Mouse (Mus musculus): ENCODE data around the gene Lancl3. TPM values are rescaled to one million over a fixed set of nuclear protein-coding genes. Genes with fewer than 3 reads are reported as not detected.
"Not testable (repeated sequence)": the region's sequence is repeated elsewhere in the genome, so short reads cannot be mapped to it uniquely, and the experiment has no call there.

The Lancl3 gene
- polyA plus RNA-seq, 1 experiment from 2014 or later = 5.3 TPM

- Histone ChIP-seq H3K27me3 (ENCODE audit: control insufficient read depth, insufficient read depth, low read length) (no peaks in the 10 kb centered on the region), H3K4me3 (replicated peaks; ENCODE audit: low read depth, low read length) (peak within 1 kb of the TSS; percentile 50), H3K4me2 (ENCODE audit: low read length) (peak within 1 kb of the TSS; percentile 53), H3K9ac (replicated peaks; ENCODE audit: low read length) (peak within 1 kb of the TSS; percentile 57), H3K4me1 (ENCODE audit: control insufficient read depth, insufficient read depth, low read length) (no peaks in the 10 kb centered on the region), H3K36me3 (ENCODE audit: control insufficient read depth, insufficient read depth, low read length) (no peaks in the 10 kb centered on the region), H3K9me3 (ENCODE audit: control insufficient read depth, low read length) (no peaks in the 10 kb centered on the region), H3K27ac (replicated peaks; ENCODE audit: low read depth, low read length) (peak within 1 kb of the TSS; percentile 55)
- ATAC-seq (ENCODE audit: low FRiP score, low TSS enrichment) = peak; percentile 90
- peak; percentile 74 for DNase-seq
- 21% methylated on average over 77 of the region's 94 CpGs for WGBS
Observed at GRCm38 (mm10) chrX:9272460-9273361, 73.0 kb downstream of the Lancl3 start, which contains the start of gene Xk. Gene Xk, plus strand, starts transcription at chrX:9272756.

DNA sequence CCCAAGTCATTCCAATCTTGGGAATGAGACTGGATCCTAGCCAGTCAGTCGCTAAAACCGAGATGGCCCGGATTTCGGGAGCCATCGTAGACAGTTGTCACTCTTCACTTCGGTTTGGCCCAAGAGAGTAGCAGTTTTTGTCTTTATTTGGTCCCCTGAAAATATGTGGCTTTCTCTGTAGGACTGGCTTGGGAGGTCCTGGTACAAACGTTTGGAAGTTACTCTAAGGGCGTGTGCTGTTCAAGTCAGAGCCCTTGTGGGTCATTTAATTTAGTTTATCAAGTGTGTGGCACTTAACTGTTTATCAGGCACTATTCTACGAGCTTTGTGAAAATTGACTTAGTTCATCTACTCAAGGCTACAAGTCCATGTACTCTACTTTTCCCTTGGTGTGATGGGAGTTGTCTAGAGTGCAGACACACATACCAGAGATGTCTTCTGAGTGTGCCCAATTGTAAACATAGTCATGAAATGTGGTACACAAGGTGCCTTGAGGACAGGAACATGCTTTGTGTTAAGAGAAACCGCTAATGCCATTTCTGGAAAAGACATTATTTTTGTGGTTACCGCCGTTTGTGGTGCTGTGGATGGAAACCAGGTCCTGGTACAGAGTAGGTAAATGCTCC, 73.8 kb downstream of the Lancl3 start:
- Histone ChIP-seq H3K9me3 (ENCODE audit: control insufficient read depth, low read length) (no peaks in the 10 kb centered on the region), H3K4me2 (ENCODE audit: low read length) (peak overlapping the region; percentile 53), H3K36me3 (ENCODE audit: control insufficient read depth, insufficient read depth, low read length) (no peaks in the 10 kb centered on the region), H3K4me3 (replicated peaks; ENCODE audit: low read depth, low read length) (peak overlapping the region; percentile 50), H3K4me1 (ENCODE audit: control insufficient read depth, insufficient read depth, low read length) (no peaks in the 10 kb centered on the region), H3K27ac (replicated peaks; ENCODE audit: low read depth, low read length) (no peak overlapping the region), H3K9ac (replicated peaks; ENCODE audit: low read length) (peak overlapping the region; percentile 57; the same call in 1 of the 2 replicates), H3K27me3 (ENCODE audit: control insufficient read depth, insufficient read depth, low read length) (no peaks in the 10 kb centered on the region)
- ATAC-seq (ENCODE audit: low FRiP score, low TSS enrichment) (no peak), DNase-seq (peak; percentile 8)
- WGBS = 61% methylated on average over 12 of the region's 12 CpGs

GRCm38 (mm10) chrX:9274321-9274720, 74.6 kb downstream of the Lancl3 start:
- H3K4me2 ChIP-seq (ENCODE audit: low read length) = no peak overlapping the region
- no peaks in the 10 kb centered on the region for H3K9me3 ChIP-seq (ENCODE audit: control insufficient read depth, low read length)
- 84% methylated on average over 8 of the region's 8 CpGs for WGBS
- H3K27me3 ChIP-seq (ENCODE audit: control insufficient read depth, insufficient read depth, low read length) = no peaks in the 10 kb centered on the region
- ATAC-seq (ENCODE audit: low FRiP score, low TSS enrichment) (no peak), DNase-seq (no peak)
- H3K36me3 ChIP-seq (ENCODE audit: control insufficient read depth, insufficient read depth, low read length) = no peaks in the 10 kb centered on the region
- H3K4me1 ChIP-seq (ENCODE audit: control insufficient read depth, insufficient read depth, low read length) = no peaks in the 10 kb centered on the region
- H3K27ac ChIP-seq (replicated peaks; ENCODE audit: low read depth, low read length) = no peak overlapping the region
- H3K9ac ChIP-seq (replicated peaks; ENCODE audit: low read length) = no peak overlapping the region
- no peak overlapping the region for H3K4me3 ChIP-seq (replicated peaks; ENCODE audit: low read depth, low read length)

- no CpG with 5 or more reads among the region's 1 CpGs for WGBS
- not testable (repeated sequence) for H3K27me3 ChIP-seq (ENCODE audit: control insufficient read depth, insufficient read depth, low read length)
Observed at GRCm38 (mm10) chrX:9283464-9283863, 83.8 kb downstream of the Lancl3 start, which contains the start of gene H2al1m. Gene H2al1m, plus strand, starts transcription at chrX:9283764.

DNA sequence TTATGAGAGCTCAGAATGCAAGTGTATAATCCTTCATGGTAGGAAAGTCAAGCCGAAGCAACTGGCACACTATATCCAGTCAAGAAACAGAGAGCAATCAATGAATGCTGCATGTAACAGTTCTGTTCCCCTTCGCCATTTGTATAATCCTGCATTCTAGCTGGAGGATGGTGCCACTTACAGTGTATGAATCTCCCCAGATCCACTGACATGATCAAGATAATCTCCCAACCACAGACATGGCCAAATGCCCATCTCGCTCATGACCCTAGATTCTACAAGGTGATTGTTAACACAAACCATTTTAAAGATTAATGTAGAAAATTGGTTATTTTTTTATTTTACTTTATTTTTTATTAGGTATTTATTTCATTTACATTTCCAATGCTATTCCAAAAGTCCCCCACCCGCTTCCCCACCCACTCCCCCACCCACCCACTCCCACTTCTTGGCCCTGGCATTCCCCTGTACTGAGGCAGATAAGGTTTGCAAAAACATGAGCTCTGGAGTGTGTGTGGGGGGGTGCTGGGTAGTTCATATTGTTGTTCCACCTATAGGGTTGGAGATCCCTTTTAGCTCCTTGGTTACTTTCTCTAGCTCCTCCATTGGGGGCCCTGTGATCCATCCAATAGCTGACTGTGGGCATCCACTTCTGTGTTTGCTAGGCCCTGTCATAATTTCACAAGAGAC, 93.6 kb downstream of the Lancl3 start:
- 81% methylated on average over 3 of the region's 4 CpGs for WGBS
- ATAC-seq (ENCODE audit: low FRiP score, low TSS enrichment); H3K4me2 ChIP-seq (ENCODE audit: low read length): not testable (repeated sequence)

More at GRCm38 (mm10) chrX:9283464-9283863, 83.8 kb downstream of the Lancl3 start, which contains the start of gene H2al1m:
- H3K36me3 ChIP-seq (ENCODE audit: control insufficient read depth, insufficient read depth, low read length); H3K4me3 ChIP-seq (replicated peaks; ENCODE audit: low read depth, low read length); H3K9ac ChIP-seq (replicated peaks; ENCODE audit: low read length); H3K4me1 ChIP-seq (ENCODE audit: control insufficient read depth, insufficient read depth, low read length); DNase-seq; H3K27ac ChIP-seq (replicated peaks; ENCODE audit: low read depth, low read length); ATAC-seq (ENCODE audit: low FRiP score, low TSS enrichment); H3K9me3 ChIP-seq (ENCODE audit: control insufficient read depth, low read length); H3K4me2 ChIP-seq (ENCODE audit: low read length): not testable (repeated sequence)

DNA sequence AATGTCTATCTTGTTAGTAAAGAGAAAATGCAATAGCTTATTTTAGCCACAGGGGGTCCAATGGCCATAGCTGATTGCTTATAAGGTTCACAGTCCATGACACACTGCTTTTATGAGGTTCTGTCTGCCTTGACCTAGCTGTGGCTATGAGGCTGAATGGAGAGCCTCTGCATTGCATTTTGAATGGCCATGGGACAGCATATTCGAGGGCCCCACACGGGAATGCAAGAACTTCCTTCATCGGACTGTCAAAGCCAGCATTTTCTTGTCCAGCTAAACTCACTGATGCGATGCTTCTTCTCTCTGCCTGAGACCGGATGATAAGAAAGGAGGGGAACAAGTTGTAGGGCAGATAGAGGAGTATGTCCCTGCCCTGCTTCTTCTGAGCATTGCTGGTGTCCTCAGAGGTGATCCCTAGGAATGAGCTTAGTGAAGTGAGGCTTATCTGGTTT, 98.7 kb downstream of the Lancl3 start:
- no peak overlapping the region for H3K9ac ChIP-seq (replicated peaks; ENCODE audit: low read length)
- H3K4me3 ChIP-seq (replicated peaks; ENCODE audit: low read depth, low read length) = no peak overlapping the region
- no peaks in the 10 kb centered on the region for H3K36me3 ChIP-seq (ENCODE audit: control insufficient read depth, insufficient read depth, low read length)
- ATAC-seq (ENCODE audit: low FRiP score, low TSS enrichment) (no peak), DNase-seq (no peak)
- 80% methylated on average over 5 of the region's 5 CpGs for WGBS
- H3K4me1 ChIP-seq (ENCODE audit: control insufficient read depth, insufficient read depth, low read length) = no peaks in the 10 kb centered on the region
- no peak overlapping the region for H3K4me2 ChIP-seq (ENCODE audit: low read length)
- H3K27me3 ChIP-seq (ENCODE audit: control insufficient read depth, insufficient read depth, low read length) = no peaks in the 10 kb centered on the region
- no peaks in the 10 kb centered on the region for H3K9me3 ChIP-seq (ENCODE audit: control insufficient read depth, low read length)
- no peak overlapping the region for H3K27ac ChIP-seq (replicated peaks; ENCODE audit: low read depth, low read length)

More for the DNA sequence above, 93.6 kb downstream of the Lancl3 start:
- not testable (repeated sequence) for H3K4me3 ChIP-seq (replicated peaks; ENCODE audit: low read depth, low read length); H3K36me3 ChIP-seq (ENCODE audit: control insufficient read depth, insufficient read depth, low read length); H3K27ac ChIP-seq (replicated peaks; ENCODE audit: low read depth, low read length); DNase-seq; H3K9ac ChIP-seq (replicated peaks; ENCODE audit: low read length); H3K27me3 ChIP-seq (ENCODE audit: control insufficient read depth, insufficient read depth, low read length); H3K4me1 ChIP-seq (ENCODE audit: control insufficient read depth, insufficient read depth, low read length); H3K9me3 ChIP-seq (ENCODE audit: control insufficient read depth, low read length)

DNA sequence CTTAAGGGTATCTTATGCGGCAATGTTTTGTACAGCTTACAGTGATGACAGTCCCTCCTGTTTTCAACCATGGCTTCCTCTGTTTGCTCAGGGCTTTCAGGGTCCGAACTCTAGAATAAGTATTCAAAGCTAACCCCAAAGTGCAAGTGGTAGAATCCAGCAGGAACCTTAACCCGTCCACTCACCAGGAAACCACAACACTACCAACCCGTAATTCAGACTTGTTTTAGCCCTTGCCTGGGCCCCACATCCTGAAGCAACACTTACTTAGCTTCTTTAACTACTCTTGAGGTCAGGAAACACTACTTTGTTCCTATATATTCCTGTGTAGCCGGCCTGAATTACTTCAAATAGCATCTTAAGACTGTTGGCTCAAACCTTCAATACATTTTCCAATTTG, 103.1 kb downstream of the Lancl3 start:
- no peak overlapping the region for H3K4me2 ChIP-seq (ENCODE audit: low read length)
- no peak overlapping the region for H3K4me3 ChIP-seq (replicated peaks; ENCODE audit: low read depth, low read length)
- no peak overlapping the region for H3K9ac ChIP-seq (replicated peaks; ENCODE audit: low read length)
- no peak overlapping the region for H3K27ac ChIP-seq (replicated peaks; ENCODE audit: low read depth, low read length)
- no peaks in the 10 kb centered on the region for H3K27me3 ChIP-seq (ENCODE audit: control insufficient read depth, insufficient read depth, low read length)
- no peaks in the 10 kb centered on the region for H3K9me3 ChIP-seq (ENCODE audit: control insufficient read depth, low read length)
- ATAC-seq (ENCODE audit: low FRiP score, low TSS enrichment) = no peak
- DNase-seq = no peak
- H3K4me1 ChIP-seq (ENCODE audit: control insufficient read depth, insufficient read depth, low read length) = no peaks in the 10 kb centered on the region
- 87% methylated on average over 5 of the region's 5 CpGs for WGBS
- H3K36me3 ChIP-seq (ENCODE audit: control insufficient read depth, insufficient read depth, low read length) = no peaks in the 10 kb centered on the region

GRCm38 (mm10) chrX:9303455-9303854, 103.8 kb downstream of the Lancl3 start:
- Histone ChIP-seq H3K27me3 (ENCODE audit: control insufficient read depth, insufficient read depth, low read length) (no peaks in the 10 kb centered on the region), H3K36me3 (ENCODE audit: control insufficient read depth, insufficient read depth, low read length) (no peaks in the 10 kb centered on the region), H3K9ac (replicated peaks; ENCODE audit: low read length) (no peak overlapping the region), H3K27ac (replicated peaks; ENCODE audit: low read depth, low read length) (no peak overlapping the region), H3K4me1 (ENCODE audit: control insufficient read depth, insufficient read depth, low read length) (no peaks in the 10 kb centered on the region), H3K9me3 (ENCODE audit: control insufficient read depth, low read length) (no peaks in the 10 kb centered on the region), H3K4me3 (replicated peaks; ENCODE audit: low read depth, low read length) (no peak overlapping the region), H3K4me2 (ENCODE audit: low read length) (no peak overlapping the region)
- 81% methylated on average over 1 of the region's 1 CpGs for WGBS
- DNase-seq (no peak), ATAC-seq (ENCODE audit: low FRiP score, low TSS enrichment) (no peak)
